Mouse (Mus musculus) heart, postnatal 0 days (tissue): ENCODE data around the gene Lzts2. TPM values are rescaled to one million over a fixed set of nuclear protein-coding genes. Genes with fewer than 3 reads are reported as not detected.

ENCODE experiments used
- ATAC-seq: fragments of 200-750 bp; cut with Nextera tagmentation; 2 replicates; pipeline ENCODE4 v1.8.0; 2017; ENCODE audit warnings: low read depth, moderate number of reproducible peaks, moderate library complexity; ENCODE audit not compliant: insufficient read depth
- DNase-seq: peaks from one replicate; pipeline ENCODE4 v3.0.0-alpha.2; 2016; ENCODE audit warnings: low spot score
- H3K27ac ChIP-seq: fragments of 300-500 bp; sonication (generic); 2 replicates; pipeline ENCODE4 v1.5.1; 2014; ENCODE audit warnings: low read depth, mild to moderate bottlenecking
- H3K27me3 ChIP-seq: fragments of 300-500 bp; sonication (generic); 2 replicates; pipeline ENCODE4 v1.6.1; 2014; ENCODE audit warnings: low read length, mixed read lengths; ENCODE audit not compliant: control insufficient read depth, insufficient read depth
- H3K36me3 ChIP-seq: fragments of 300-500 bp; sonication (generic); replicated peaks from 2 replicates; pipeline ENCODE4 v1.6.1; 2014; ENCODE audit warnings: low read length, mixed read lengths; ENCODE audit not compliant: control insufficient read depth, insufficient read depth
- H3K4me1 ChIP-seq: fragments of 300-500 bp; sonication (generic); 2 replicates; pipeline ENCODE4 v1.6.1; 2014; ENCODE audit warnings: antibody characterized with exemption; ENCODE audit not compliant: control insufficient read depth, insufficient read depth
- H3K4me2 ChIP-seq: fragments of 300-500 bp; sonication (generic); 2 replicates; pipeline ENCODE4 v1.6.1; 2014; ENCODE audit warnings: low read depth, mild to moderate bottlenecking, low read length, moderate library complexity
- H3K4me3 ChIP-seq: fragments of 300-500 bp; sonication (generic); 2 replicates; pipeline ENCODE4 v1.5.1; 2014; ENCODE audit warnings: low read depth, low read length
- H3K9ac ChIP-seq: fragments of 300-500 bp; sonication (generic); replicated peaks from 2 replicates; pipeline ENCODE4 v1.6.1; 2014; ENCODE audit warnings: low read depth, low read length, mixed read lengths
- H3K9me3 ChIP-seq: fragments of 300-500 bp; sonication (generic); replicated peaks from 2 replicates; pipeline ENCODE4 v1.6.1; 2016; ENCODE audit warnings: low read length; ENCODE audit not compliant: control insufficient read depth
- CTCF ChIP-seq: IDR thresholded peaks from 2 replicates; pipeline ENCODE4 v1.5.1; 2016; ENCODE audit warnings: antibody characterized with exemption, control low read depth, low read depth
- EP300 ChIP-seq: IDR thresholded peaks from 2 replicates; pipeline ENCODE4 v1.6.1; 2016; ENCODE audit warnings: antibody characterized with exemption, low read depth
- WGBS: fragments of 180-500 bp; shearing (Covaris S2); extraction: QIAGEN DNeasy Blood & Tissue Kit; methylation state at CpG from one replicate; pipeline ENCODE4 v1.1.7; 2014; 5-methylcytosine and 5-hydroxymethylcytosine counted together
- polyA plus RNA-seq: library from polyadenylated mRNA; unstranded; fragments of >200 nt; fragmentation: Nextera tagmentation; extraction: Ambion mirVana; gene quantifications from 2 replicates; pipeline ENCODE4 v1.2.1, GENCODE M21; 2015
- total RNA-seq: library from RNA; depleted of rRNA; stranded (reverse); fragments of >200 nt; gene quantifications from 2 replicates; pipeline ENCODE4 v1.2.3, GENCODE M21; 2014; ENCODE audit warnings: low replicate concordance

Gene Lzts2
- total and polyA plus RNA-seq, 2 experiments from 2014 or later: 29.7 to 127 TPM

- Histone ChIP-seq H3K36me3 (no peaks in the 10 kb centered on the region), H3K4me2 (no peak overlapping the region), H3K27ac (no peak overlapping the region), H3K9me3 (no peaks in the 10 kb centered on the region), H3K4me3 (no peak overlapping the region), H3K27me3 (peaks cover 38% of the 10 kb centered on the region), H3K9ac (no peak overlapping the region), H3K4me1 (no peaks in the 10 kb centered on the region)
- TF ChIP-seq EP300 (no peak), CTCF (no peak)
- ATAC-seq: no peak
- 45% methylated on average over 13 of the region's 13 CpGs for WGBS
- DNase-seq: no peak
Measured at GRCm38 (mm10) chr19:45040214-45040613, 26.0 kb downstream of the Lzts2 start.

- Histone ChIP-seq H3K36me3 (no peaks in the 10 kb centered on the region), H3K4me3 (no peak overlapping the region), H3K27me3 (peaks cover 34% of the 10 kb centered on the region), H3K9ac (no peak overlapping the region), H3K27ac (no peak overlapping the region), H3K4me2 (no peak overlapping the region), H3K4me1 (peaks cover 18% of the 10 kb centered on the region), H3K9me3 (no peaks in the 10 kb centered on the region)
- no peak for DNase-seq
- no peak for TF ChIP-seq EP300
- no peak for TF ChIP-seq CTCF
- no peak for ATAC-seq
- WGBS: 59% methylated on average over 11 of the region's 11 CpGs
Measured at GRCm38 (mm10) chr19:45044389-45044927, 30.2 kb downstream of the Lzts2 start.

- Histone ChIP-seq H3K4me3 (no peak overlapping the region), H3K9me3 (no peaks in the 10 kb centered on the region), H3K36me3 (no peaks in the 10 kb centered on the region), H3K4me1 (peaks cover 18% of the 10 kb centered on the region), H3K27ac (no peak overlapping the region), H3K27me3 (peaks cover 27% of the 10 kb centered on the region), H3K9ac (no peak overlapping the region), H3K4me2 (no peak overlapping the region)
- ATAC-seq: no peak
- WGBS: 41% methylated on average over 15 of the region's 15 CpGs
- DNase-seq: no peak
- no peak for TF ChIP-seq EP300
- no peak for TF ChIP-seq CTCF
Measured at GRCm38 (mm10) chr19:45045236-45045635, 31.0 kb downstream of the Lzts2 start.

GRCm38 (mm10) chr19:45045651-45046050, 31.4 kb downstream of the Lzts2 start, which contains the start of gene Pdzd7:
TSS of gene Pdzd7 (minus strand) at chr19:45045717.
- TF ChIP-seq CTCF (no peak), EP300 (no peak)
- Histone ChIP-seq H3K36me3 (peaks cover 4% of the 10 kb centered on the region), H3K27ac (no peak within 1 kb of the TSS), H3K4me2 (peak within 1 kb of the TSS; percentile 80), H3K4me3 (peak within 1 kb of the TSS; percentile 60), H3K4me1 (peaks cover 18% of the 10 kb centered on the region), H3K27me3 (peaks cover 24% of the 10 kb centered on the region), H3K9me3 (no peaks in the 10 kb centered on the region), H3K9ac (peak within 1 kb of the TSS; percentile 58; the same call in 1 of the 2 replicates)
- DNase-seq: no peak
- no peak for ATAC-seq
- WGBS: 71% methylated on average over 5 of the region's 5 CpGs

GRCm38 (mm10) chr19:45046523-45047321, 32.5 kb downstream of the Lzts2 start:
- ATAC-seq (no peak; the same call in 1 of the 2 replicates), DNase-seq (peak; percentile 39)
- peaks cover 16% of the 10 kb centered on the region for H3K27me3 ChIP-seq
- peaks cover 18% of the 10 kb centered on the region for H3K4me1 ChIP-seq
- H3K4me3 ChIP-seq: peak overlapping the region; percentile 60
- WGBS: under 1% methylated on average over 34 of the region's 34 CpGs
- H3K9ac ChIP-seq: peak overlapping the region; percentile 58
- peaks cover 9% of the 10 kb centered on the region for H3K36me3 ChIP-seq
- no peaks in the 10 kb centered on the region for H3K9me3 ChIP-seq
- TF ChIP-seq CTCF (0 out of 2 replicates have a peak, but pooled peaks have one; percentile 3), EP300 (no peak)
- peak overlapping the region; percentile 80 for H3K4me2 ChIP-seq
- peak overlapping the region; percentile 87 for H3K27ac ChIP-seq
